Mouse (Mus musculus) lung, embryonic 16.5 days (tissue): ENCODE data around the gene Rexo5. TPM values are rescaled to one million over a fixed set of nuclear protein-coding genes. Genes with fewer than 3 reads are reported as not detected.

ENCODE experiments used
- ATAC-seq: fragments of 200-750 bp; cut with Nextera tagmentation; 2 replicates; pipeline ENCODE4 v1.8.0; 2017; ENCODE audit warnings: low read depth, mild to moderate bottlenecking, moderate library complexity
- H3K27ac ChIP-seq: fragments of 300-500 bp; sonication (generic); 2 replicates; pipeline ENCODE4 v1.5.1; 2014; ENCODE audit warnings: mild to moderate bottlenecking, control low read depth, low read length
- H3K27me3 ChIP-seq: fragments of 300-500 bp; sonication (generic); 2 replicates; pipeline ENCODE4 v1.6.1; 2014; ENCODE audit warnings: low read depth, low read length, mixed read lengths; ENCODE audit not compliant: control insufficient read depth, insufficient read depth
- H3K36me3 ChIP-seq: fragments of 300-500 bp; sonication (generic); 2 replicates; pipeline ENCODE4 v1.6.1; 2014; ENCODE audit warnings: low read length; ENCODE audit not compliant: control insufficient read depth, insufficient read depth
- H3K4me1 ChIP-seq: fragments of 300-500 bp; sonication (generic); replicated peaks from 2 replicates; pipeline ENCODE4 v1.6.1; 2014; ENCODE audit warnings: low read length, mixed read lengths; ENCODE audit not compliant: control insufficient read depth, insufficient read depth
- H3K4me2 ChIP-seq: fragments of 300-500 bp; sonication (generic); 2 replicates; pipeline ENCODE4 v1.6.1; 2014; ENCODE audit warnings: low read depth, low read length, control low read depth
- H3K4me3 ChIP-seq: fragments of 300-500 bp; sonication (generic); 2 replicates; pipeline ENCODE4 v1.5.1; 2014; ENCODE audit warnings: mild to moderate bottlenecking, low read length, control low read depth
- H3K9ac ChIP-seq: fragments of 300-500 bp; sonication (generic); 2 replicates; pipeline ENCODE4 v1.6.1; 2014; ENCODE audit warnings: low read length, control low read depth
- H3K9me3 ChIP-seq: fragments of 300-500 bp; sonication (generic); 2 replicates; pipeline ENCODE4 v1.6.1; 2016; ENCODE audit warnings: low read length; ENCODE audit not compliant: control insufficient read depth
- WGBS: fragments of 180-500 bp; shearing (Covaris S2); extraction: QIAGEN DNeasy Blood & Tissue Kit; methylation state at CpG from one replicate; pipeline ENCODE4 v1.1.7; 2014; 5-methylcytosine and 5-hydroxymethylcytosine counted together
- polyA plus RNA-seq: library from polyadenylated mRNA; unstranded; fragments of >200 nt; fragmentation: Nextera tagmentation; extraction: Ambion mirVana; gene quantifications from 2 replicates; pipeline ENCODE4 v1.2.1, GENCODE M21; 2015

Gene Rexo5
- polyA plus RNA-seq, 1 experiment from 2014 or later: 26.2 TPM

GRCm38 (mm10) chr7:119808723-119809122 is 14.9 kb downstream of the Rexo5 start:
- no peak overlapping the region for H3K9ac ChIP-seq
- H3K9me3 ChIP-seq: no peaks in the 10 kb centered on the region
- H3K27me3 ChIP-seq: no peaks in the 10 kb centered on the region
- H3K4me2 ChIP-seq: no peak overlapping the region
- no peak overlapping the region for H3K4me3 ChIP-seq
- H3K36me3 ChIP-seq: peaks cover 9% of the 10 kb centered on the region
- 96% methylated on average over 3 of the region's 3 CpGs for WGBS
- no peak for ATAC-seq
- H3K4me1 ChIP-seq: no peaks in the 10 kb centered on the region
- H3K27ac ChIP-seq: no peak overlapping the region

GRCm38 (mm10) chr7:119835371-119835770 is 41.6 kb downstream of the Rexo5 start:
- ATAC-seq: no peak
- H3K36me3 ChIP-seq: no peaks in the 10 kb centered on the region; the same call in 1 of the 2 replicates
- no peaks in the 10 kb centered on the region for H3K27me3 ChIP-seq
- no peak overlapping the region for H3K4me2 ChIP-seq
- H3K27ac ChIP-seq: no peak overlapping the region
- no peak overlapping the region for H3K4me3 ChIP-seq
- H3K4me1 ChIP-seq: no peaks in the 10 kb centered on the region
- 89% methylated on average over 1 of the region's 1 CpGs for WGBS
- H3K9me3 ChIP-seq: no peaks in the 10 kb centered on the region
- H3K9ac ChIP-seq: no peak overlapping the region

GRCm38 (mm10) chr7:119835996-119836777 is 42.4 kb downstream of the Rexo5 start:
- no peaks in the 10 kb centered on the region for H3K9me3 ChIP-seq
- no peaks in the 10 kb centered on the region for H3K4me1 ChIP-seq
- H3K27me3 ChIP-seq: no peaks in the 10 kb centered on the region
- no peak overlapping the region for H3K9ac ChIP-seq
- no peak overlapping the region for H3K27ac ChIP-seq
- no peak overlapping the region for H3K4me3 ChIP-seq
- no peak for ATAC-seq
- H3K36me3 ChIP-seq: no peaks in the 10 kb centered on the region; the same call in 1 of the 2 replicates
- H3K4me2 ChIP-seq: no peak overlapping the region
- WGBS: 86% methylated on average over 4 of the region's 4 CpGs

- Histone ChIP-seq H3K4me1 (no peaks in the 10 kb centered on the region), H3K27me3 (no peaks in the 10 kb centered on the region), H3K4me2 (no peak overlapping the region), H3K9ac (no peak overlapping the region), H3K27ac (no peak overlapping the region), H3K9me3 (no peaks in the 10 kb centered on the region), H3K4me3 (no peak overlapping the region), H3K36me3 (peaks cover 5% of the 10 kb centered on the region)
- ATAC-seq: no peak
- WGBS: 92% methylated on average over 4 of the region's 4 CpGs
These were observed 48.1 kb downstream of the Rexo5 start for GRCm38 (mm10) chr7:119841820-119842449.

- H3K27me3 ChIP-seq: no peaks in the 10 kb centered on the region
- H3K4me3 ChIP-seq: no peak overlapping the region
- no peak overlapping the region for H3K9ac ChIP-seq
- peaks cover 5% of the 10 kb centered on the region for H3K36me3 ChIP-seq
- 78% methylated on average over 2 of the region's 2 CpGs for WGBS
- no peaks in the 10 kb centered on the region for H3K9me3 ChIP-seq
- no peak overlapping the region for H3K4me2 ChIP-seq
- H3K27ac ChIP-seq: no peak overlapping the region
- ATAC-seq: no peak
- H3K4me1 ChIP-seq: no peaks in the 10 kb centered on the region
These were observed 51.7 kb downstream of the Rexo5 start for GRCm38 (mm10) chr7:119845541-119845940.

- Histone ChIP-seq H3K9ac (no peak overlapping the region), H3K4me3 (no peak overlapping the region), H3K4me1 (no peaks in the 10 kb centered on the region), H3K36me3 (peaks cover 5% of the 10 kb centered on the region), H3K27me3 (no peaks in the 10 kb centered on the region), H3K9me3 (no peaks in the 10 kb centered on the region), H3K4me2 (no peak overlapping the region), H3K27ac (no peak overlapping the region)
- WGBS: 88% methylated on average over 2 of the region's 2 CpGs
- ATAC-seq: no peak
These were observed 53.6 kb downstream of the Rexo5 start for GRCm38 (mm10) chr7:119847396-119847795.

- ATAC-seq: peak; percentile 47
- no peak overlapping the region for H3K27ac ChIP-seq
- no peak overlapping the region for H3K4me2 ChIP-seq
- H3K4me3 ChIP-seq: no peak overlapping the region
- no peaks in the 10 kb centered on the region for H3K27me3 ChIP-seq
- peaks cover 5% of the 10 kb centered on the region; the same call in 1 of the 2 replicates for H3K36me3 ChIP-seq
- 0% methylated on average over 1 of the region's 1 CpGs for WGBS
- no peaks in the 10 kb centered on the region for H3K4me1 ChIP-seq
- no peaks in the 10 kb centered on the region for H3K9me3 ChIP-seq
- H3K9ac ChIP-seq: no peak overlapping the region
These were observed 55.3 kb downstream of the Rexo5 start for GRCm38 (mm10) chr7:119849096-119849495.

- H3K4me1 ChIP-seq: no peaks in the 10 kb centered on the region
- 53% methylated on average over 5 of the region's 5 CpGs for WGBS
- no peak overlapping the region for H3K9ac ChIP-seq
- H3K36me3 ChIP-seq: peaks cover 2% of the 10 kb centered on the region; the same call in 1 of the 2 replicates
- peak; percentile 91 for ATAC-seq
- H3K4me2 ChIP-seq: no peak overlapping the region
- peak overlapping the region; percentile 51 for H3K27ac ChIP-seq
- no peaks in the 10 kb centered on the region for H3K27me3 ChIP-seq
- H3K4me3 ChIP-seq: no peak overlapping the region
- H3K9me3 ChIP-seq: no peaks in the 10 kb centered on the region
These were observed 56.9 kb downstream of the Rexo5 start for GRCm38 (mm10) chr7:119850737-119851136.

- no peak for ATAC-seq
These were observed 58.7 kb downstream of the Rexo5 start for GRCm38 (mm10) chr7:119852494-119852893.

More at GRCm38 (mm10) chr7:119852494-119852893, 58.7 kb downstream of the Rexo5 start:
- no peak overlapping the region for H3K4me2 ChIP-seq
- H3K4me1 ChIP-seq: no peaks in the 10 kb centered on the region
- H3K9me3 ChIP-seq: no peaks in the 10 kb centered on the region
- H3K27ac ChIP-seq: no peak overlapping the region
- no peak overlapping the region for H3K4me3 ChIP-seq
- peaks cover 4% of the 10 kb centered on the region; the same call in 1 of the 2 replicates for H3K36me3 ChIP-seq
- no peaks in the 10 kb centered on the region for H3K27me3 ChIP-seq
- H3K9ac ChIP-seq: no peak overlapping the region
